Mouse (Mus musculus): ENCODE data around the gene Cpox.

GRCm38 (mm10) chr16:58670643-58671042 lies 551 bp downstream of the Cpox start:
- TF ChIP-seq CTCF (IDR thresholded peaks at IDR 0.05; ENCODE audit: borderline replicate concordance, extremely low read depth, insufficient read depth, insufficient read length), result no peak
- no peak for TF ChIP-seq POLR2A (IDR thresholded peaks at IDR 0.05; ENCODE audit: borderline replicate concordance, extremely low read depth, insufficient read depth, insufficient read length, poor library complexity, severe bottlenecking)
